Mouse (Mus musculus): ENCODE measurements around the gene Banp. TPM values are rescaled to one million over a fixed set of nuclear protein-coding genes. Genes with fewer than 3 reads are reported as not detected.

The Banp gene
- polyA plus RNA-seq, 1 experiment from 2014 or later = 35.6 TPM

Small RNAs within 50 kb of the gene (microRNA-seq; reads per million reads assigned to microRNA genes)
- not detected for gene Mir7237

Other genes starting within 250 kb of the Banp start
- gene Jph3, start 220.1 kb upstream of the Banp start, polyA plus RNA-seq (2015; fragmentation: Nextera tagmentation; extraction: Ambion mirVana) = 3.9 and 4.6 TPM in 2 replicates
- 36.2 and 38.6 TPM in 2 replicates for gene Klhdc4, start 120.2 kb upstream of the Banp start, polyA plus RNA-seq (2015; fragmentation: Nextera tagmentation; extraction: Ambion mirVana)
- 22.7 and 26.6 TPM in 2 replicates for gene Slc7a5, start 42.1 kb upstream of the Banp start, polyA plus RNA-seq (2015; fragmentation: Nextera tagmentation; extraction: Ambion mirVana)
- gene Car5a, start 4.8 kb upstream of the Banp start, polyA plus RNA-seq (2015; fragmentation: Nextera tagmentation; extraction: Ambion mirVana) = 0.21 and 0.22 TPM in 2 replicates

All from stomach, embryonic 15.5 days (tissue).